17 mouse cellular contexts compared by ENCODE assay signal in genomic region chr1:19218221-19218620, GRCm38 (mm10). TPM values are rescaled to one million over a fixed set of nuclear protein-coding genes. Genes with fewer than 3 reads are reported as not detected.
DNase-seq lines count a peak whose midpoint lies in the region; ATAC-seq and TF ChIP-seq lines count a peak whose summit lies in the region.
"Had no signal": no experiment of that assay in that cellular context is flagged by ENCODE, and none has a peak within 500 bp of the region (broad histone marks: within the 10 kb centered on the region; RNA-seq: fewer than 3 reads in every experiment).

No protein-coding gene starts in this region.

- TF ChIP-seq CTCF in thymus, adult 2 months (IDR thresholded peaks at IDR 0.05; ENCODE audit: borderline replicate concordance, control insufficient read depth, extremely low read depth, insufficient read depth, low read length, poor library complexity) = no peak

- no peaks in the 10 kb centered on the region for H3K9me3 ChIP-seq in forebrain, embryonic 11.5 days (ENCODE audit: control insufficient read depth, low read length)
- H3K9me3 ChIP-seq in forebrain, embryonic 12.5 days = no peaks in the 10 kb centered on the region
- no peaks in the 10 kb centered on the region for H3K9me3 ChIP-seq in embryonic facial prominence, embryonic 10.5 days
- H3K9me3 ChIP-seq in limb, embryonic 10.5 days (replicated peaks) = no peaks in the 10 kb centered on the region
- H3K9me3 ChIP-seq: heart, embryonic 13.5 days; liver, embryonic 15.5 days had no signal

- 3% methylated on average over 7 of the region's 7 CpGs for WGBS in forebrain, embryonic 11.5 days
- WGBS in forebrain, embryonic 12.5 days = 1% methylated on average over 7 of the region's 7 CpGs
- WGBS in embryonic facial prominence, embryonic 10.5 days = 14% methylated on average over 7 of the region's 7 CpGs
- WGBS in limb, embryonic 10.5 days = 2% methylated on average over 7 of the region's 7 CpGs
- 10% methylated on average over 7 of the region's 7 CpGs for WGBS in thymus, adult 2 months

- peak; percentile 52 for DNase-seq in forebrain, embryonic 11.5 days (ENCODE audit: low spot score)
- DNase-seq in embryonic facial prominence, embryonic 10.5 days (ENCODE audit: low spot score) = no peak
- DNase-seq in limb, embryonic 10.5 days (ENCODE audit: low spot score) = peak; percentile 32
- DNase-seq in neural tube, embryonic 10.5 days (ENCODE audit: extremely low spot score, low spot score) = peak; percentile 34
- no peak for DNase-seq in left cerebral cortex, adult 11 months (ENCODE audit: low spot score)
- DNase-seq in testis, postnatal 10 days (ENCODE audit: low spot score) = no peak
- no peak for DNase-seq in thymus, adult 2 months
- DNase-seq: adrenal gland, adult 8-10 months; cerebellum, adult 9-11 months; gastrocnemius, postnatal 36 days; lung, postnatal 36 days; thymus, postnatal 36 days had no signal

- no peak overlapping the region for H3K9ac ChIP-seq in forebrain, embryonic 11.5 days (ENCODE audit: low read length)
- no peak overlapping the region for H3K9ac ChIP-seq in forebrain, embryonic 12.5 days
- H3K9ac ChIP-seq: heart, embryonic 13.5 days; liver, embryonic 15.5 days had no signal

- no peak for ATAC-seq in forebrain, embryonic 11.5 days (replicated peaks; ENCODE audit: low FRiP score)
- ATAC-seq in forebrain, embryonic 12.5 days (ENCODE audit: low FRiP score) = no peak

- peaks cover 82% of the 10 kb centered on the region for H3K27me3 ChIP-seq in forebrain, embryonic 11.5 days (ENCODE audit: control insufficient read depth, insufficient read depth, low read length)
- H3K27me3 ChIP-seq in forebrain, embryonic 12.5 days = peaks cover 88% of the 10 kb centered on the region
- H3K27me3 ChIP-seq in embryonic facial prominence, embryonic 10.5 days (replicated peaks; ENCODE audit: low read depth, poor library complexity, severe bottlenecking) = peaks cover 100% of the 10 kb centered on the region
- H3K27me3 ChIP-seq in limb, embryonic 10.5 days (ENCODE audit: low read depth, poor library complexity, severe bottlenecking) = peaks cover 99% of the 10 kb centered on the region
- H3K27me3 ChIP-seq in thymus, adult 2 months (ENCODE audit: control insufficient read depth, insufficient read depth, low read length) = peaks cover 5% of the 10 kb centered on the region; the same call in 1 of the 2 replicates

- TF ChIP-seq POLR2A in thymus, adult 2 months (IDR thresholded peaks at IDR 0.05; ENCODE audit: control insufficient read depth, extremely low read depth, insufficient read depth, low read length, poor library complexity) = no peak

- no peak overlapping the region for H3K4me3 ChIP-seq in forebrain, embryonic 11.5 days (ENCODE audit: low read depth, low read length)
- no peak overlapping the region for H3K4me3 ChIP-seq in forebrain, embryonic 12.5 days (replicated peaks)
- H3K4me3 ChIP-seq in embryonic facial prominence, embryonic 10.5 days = peak overlapping the region; percentile 59; the same call in 1 of the 2 replicates
- no peak overlapping the region for H3K4me3 ChIP-seq in limb, embryonic 10.5 days
- H3K4me3 ChIP-seq in thymus, adult 2 months (ENCODE audit: control insufficient read depth, insufficient read depth, low read length) = no peak overlapping the region
- H3K4me3 ChIP-seq: erythroblast, embryonic 14.5 days; heart, embryonic 13.5 days; liver, embryonic 15.5 days had no signal

- H3K27ac ChIP-seq in forebrain, embryonic 11.5 days (ENCODE audit: low read depth, low read length) = no peak overlapping the region
- H3K27ac ChIP-seq in forebrain, embryonic 12.5 days = no peak overlapping the region
- H3K27ac ChIP-seq in embryonic facial prominence, embryonic 10.5 days (replicated peaks) = no peak overlapping the region
- no peak overlapping the region for H3K27ac ChIP-seq in limb, embryonic 10.5 days
- H3K27ac ChIP-seq in thymus, adult 2 months (ENCODE audit: control insufficient read depth, insufficient read depth, low read length) = no peak overlapping the region
- H3K27ac ChIP-seq: heart, embryonic 13.5 days; kidney, postnatal 0 days; liver, embryonic 15.5 days had no signal

- H3K4me2 ChIP-seq in forebrain, embryonic 11.5 days (ENCODE audit: low read depth, low read length, severe bottlenecking) = no peak overlapping the region
- H3K4me2 ChIP-seq in forebrain, embryonic 12.5 days = no peak overlapping the region
- H3K4me2 ChIP-seq: heart, embryonic 13.5 days; liver, embryonic 15.5 days had no signal

- no peaks in the 10 kb centered on the region for H3K36me3 ChIP-seq in forebrain, embryonic 11.5 days (ENCODE audit: control insufficient read depth, insufficient read depth, low read length)
- H3K36me3 ChIP-seq in forebrain, embryonic 12.5 days (replicated peaks) = no peaks in the 10 kb centered on the region
- no peaks in the 10 kb centered on the region for H3K36me3 ChIP-seq in embryonic facial prominence, embryonic 10.5 days (replicated peaks)
- H3K36me3 ChIP-seq in limb, embryonic 10.5 days = no peaks in the 10 kb centered on the region
- H3K36me3 ChIP-seq in thymus, adult 2 months (ENCODE audit: control insufficient read depth, insufficient read depth, low read length) = no peaks in the 10 kb centered on the region
- H3K36me3 ChIP-seq: heart, embryonic 13.5 days; liver, embryonic 15.5 days had no signal

- peaks cover 4% of the 10 kb centered on the region; the same call in 1 of the 2 replicates for H3K4me1 ChIP-seq in forebrain, embryonic 11.5 days (replicated peaks; ENCODE audit: control insufficient read depth, insufficient read depth, low read length)
- no peaks in the 10 kb centered on the region; the same call in 1 of the 2 replicates for H3K4me1 ChIP-seq in forebrain, embryonic 12.5 days
- H3K4me1 ChIP-seq in embryonic facial prominence, embryonic 10.5 days = peaks cover 23% of the 10 kb centered on the region; the same call in 1 of the 2 replicates
- peaks cover 24% of the 10 kb centered on the region for H3K4me1 ChIP-seq in limb, embryonic 10.5 days
- no peaks in the 10 kb centered on the region for H3K4me1 ChIP-seq in thymus, adult 2 months (replicated peaks; ENCODE audit: control insufficient read depth, insufficient read depth, low read length)
- H3K4me1 ChIP-seq: heart, embryonic 13.5 days; liver, embryonic 15.5 days had no signal

RNA-seq across cellular contexts. Expression of gene Tfap2b, which starts 9.5 kb away (rescaled TPM):
- 15.6 and 17.1 TPM in 2 replicates for polyA plus RNA-seq in forebrain, embryonic 11.5 days (2014; fragmentation: Nextera tagmentation; extraction: Ambion mirVana)
- 11.3 and 21.0 TPM in 2 replicates for polyA plus RNA-seq in forebrain, embryonic 12.5 days (2016; fragmentation: Nextera tagmentation; extraction: Ambion mirVana)
- 31.5 and 38.3 TPM in 2 replicates for polyA plus RNA-seq in embryonic facial prominence, embryonic 10.5 days (2016; fragmentation: Nextera tagmentation; extraction: Ambion mirVana)
- polyA plus RNA-seq in limb, embryonic 10.5 days (2016; fragmentation: Nextera tagmentation; extraction: Ambion mirVana) = 6.7 and 19.7 TPM in 2 replicates
- polyA plus RNA-seq in thymus, adult 2 months (2012; rRNA removed) = 5.9 and 7.0 TPM in 2 replicates
- polyA plus RNA-seq: erythroblast, embryonic 14.5 days had no signal

Comparison
In these comparisons a context has a peak if more than half of its experiments do, and no peak if none do; other contexts are left out.
1. DNase-seq: peak in forebrain, embryonic 11.5 days (single experiment), limb, embryonic 10.5 days (single experiment) and neural tube, embryonic 10.5 days (single experiment); none in embryonic facial prominence, embryonic 10.5 days (single experiment), left cerebral cortex, adult 11 months (single experiment), testis, postnatal 10 days (single experiment) and thymus, adult 2 months (single experiment).